Mouse (Mus musculus): ENCODE results near the gene Deaf1. TPM values are rescaled to one million over a fixed set of nuclear protein-coding genes. Genes with fewer than 3 reads are reported as not detected.

The Deaf1 gene
- polyA plus RNA-seq, 1 experiment from 2014 or later, result 85.9 TPM

DNA sequence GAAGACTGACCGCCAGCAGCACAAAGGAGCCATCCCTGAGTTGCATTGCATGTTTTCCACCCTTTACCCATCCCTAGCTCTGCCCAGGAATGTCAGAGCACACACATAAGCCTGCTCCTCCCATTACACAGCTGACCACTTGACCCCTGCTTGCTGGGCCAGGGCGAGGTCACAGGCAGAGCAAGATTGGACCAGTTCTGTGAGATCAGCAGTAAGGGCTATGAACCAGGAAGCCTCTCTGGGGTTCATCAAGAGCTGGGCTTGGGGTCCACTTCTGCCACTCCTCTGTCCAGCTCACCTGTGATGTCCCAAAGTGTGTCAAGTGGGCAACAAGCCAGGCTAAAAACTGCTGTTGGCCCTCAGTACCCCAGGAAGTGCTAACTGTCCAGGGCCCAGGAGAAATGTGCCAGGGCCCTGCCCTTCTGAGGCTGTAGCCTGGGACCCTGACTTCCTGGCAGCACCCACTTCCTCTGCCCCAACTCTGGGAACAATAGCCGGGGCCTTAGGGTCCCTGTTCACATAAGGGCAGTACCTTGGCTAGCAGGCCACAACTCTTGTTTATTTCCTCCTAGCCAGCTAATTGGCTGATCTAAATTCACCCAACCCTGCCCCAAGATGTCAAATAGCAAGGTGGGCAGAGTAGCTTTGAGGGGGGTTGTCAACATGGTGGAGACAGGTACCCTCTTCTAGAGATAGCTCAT is 10.4 kb upstream of the Deaf1 start:
- Histone ChIP-seq H3K4me2 (replicated peaks) (no peak overlapping the region), H3K27me3 (peaks cover 34% of the 10 kb centered on the region), H3K36me3 (peaks cover 31% of the 10 kb centered on the region), H3K4me3 (no peak overlapping the region), H3K9ac (replicated peaks) (no peak overlapping the region), H3K4me1 (peaks cover 7% of the 10 kb centered on the region), H3K27ac (replicated peaks) (no peak overlapping the region), H3K9me3 (no peaks in the 10 kb centered on the region)
- ATAC-seq (ENCODE audit: low FRiP score, low read depth), result no peak
- 77% methylated on average over 3 of the region's 3 CpGs for WGBS

GRCm38 (mm10) chr7:141336296-141336695 is 8.8 kb upstream of the Deaf1 start:
- Histone ChIP-seq H3K4me1 (peaks cover 7% of the 10 kb centered on the region), H3K36me3 (peaks cover 41% of the 10 kb centered on the region), H3K9me3 (no peaks in the 10 kb centered on the region), H3K27ac (replicated peaks) (no peak overlapping the region), H3K4me3 (no peak overlapping the region), H3K9ac (replicated peaks) (no peak overlapping the region), H3K4me2 (replicated peaks) (no peak overlapping the region), H3K27me3 (peaks cover 29% of the 10 kb centered on the region)
- 85% methylated on average over 3 of the region's 3 CpGs for WGBS
- ATAC-seq (ENCODE audit: low FRiP score, low read depth), result no peak

DNA sequence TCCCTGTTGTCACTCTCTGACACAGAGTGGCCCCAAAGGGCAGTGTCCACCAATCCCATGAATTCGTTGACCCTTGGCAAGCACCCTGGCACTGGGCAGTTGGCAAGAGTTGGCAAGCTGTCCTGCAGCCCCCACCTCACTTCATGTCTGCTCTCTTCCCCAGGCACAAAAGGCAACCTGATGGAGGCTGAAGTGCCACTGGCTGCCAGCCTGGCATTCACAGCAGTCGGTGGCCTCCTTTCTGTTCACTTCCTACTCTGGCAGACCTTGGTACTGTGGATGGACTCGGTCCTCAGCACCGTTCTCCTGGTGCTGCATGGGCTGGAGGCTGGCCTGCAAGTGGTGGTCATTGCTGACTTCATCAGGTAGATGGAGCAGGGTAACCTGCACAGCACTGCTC is 8.2 kb upstream of the Deaf1 start:
- no peak overlapping the region for H3K27ac ChIP-seq (replicated peaks)
- no peak overlapping the region for H3K4me2 ChIP-seq (replicated peaks)
- no peaks in the 10 kb centered on the region for H3K9me3 ChIP-seq
- peaks cover 29% of the 10 kb centered on the region for H3K27me3 ChIP-seq
- H3K9ac ChIP-seq (replicated peaks), result no peak overlapping the region
- peaks cover 41% of the 10 kb centered on the region for H3K36me3 ChIP-seq
- peaks cover 7% of the 10 kb centered on the region for H3K4me1 ChIP-seq
- ATAC-seq (ENCODE audit: low FRiP score, low read depth), result no peak
- H3K4me3 ChIP-seq, result no peak overlapping the region
- WGBS, result 99% methylated on average over 4 of the region's 4 CpGs

DNA sequence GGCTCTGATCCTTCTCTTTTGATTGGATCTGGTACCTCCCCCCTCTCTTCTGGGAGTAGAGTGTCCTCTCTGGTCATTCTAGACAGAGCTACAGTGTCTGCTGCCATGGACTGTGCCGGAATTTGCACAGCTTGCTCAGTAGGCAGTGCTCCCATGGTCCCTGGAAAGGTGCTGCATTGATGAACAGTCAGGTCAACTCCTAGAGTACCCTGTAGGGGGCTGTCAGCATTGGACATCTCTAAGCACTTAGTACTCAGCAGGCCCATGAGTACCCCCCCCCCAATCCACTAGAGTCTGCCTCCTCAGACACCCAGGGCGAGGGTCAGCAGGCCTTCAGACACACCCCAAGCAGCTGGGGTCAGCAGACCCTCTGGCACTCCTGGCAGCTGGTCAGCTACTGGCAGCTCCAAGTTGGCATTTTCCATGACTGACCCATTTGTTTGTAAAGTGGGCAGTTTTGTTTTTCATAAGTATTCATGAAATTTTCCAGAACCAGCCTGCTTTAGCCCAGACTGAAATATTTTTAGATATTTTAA is 7.6 kb upstream of the Deaf1 start:
- H3K36me3 ChIP-seq, result peaks cover 41% of the 10 kb centered on the region
- no peak overlapping the region for H3K4me3 ChIP-seq
- H3K9ac ChIP-seq (replicated peaks), result no peak overlapping the region
- no peak overlapping the region for H3K4me2 ChIP-seq (replicated peaks)
- no peak for ATAC-seq (ENCODE audit: low FRiP score, low read depth)
- peaks cover 7% of the 10 kb centered on the region for H3K4me1 ChIP-seq
- WGBS, result 71% methylated on average over 2 of the region's 2 CpGs
- no peak overlapping the region for H3K27ac ChIP-seq (replicated peaks)
- peaks cover 25% of the 10 kb centered on the region for H3K27me3 ChIP-seq
- H3K9me3 ChIP-seq, result no peaks in the 10 kb centered on the region

GRCm38 (mm10) chr7:141331990-141332389 is 4.5 kb upstream of the Deaf1 start:
- no peak for ATAC-seq (ENCODE audit: low FRiP score, low read depth)
- WGBS, result 89% methylated on average over 6 of the region's 6 CpGs
- Histone ChIP-seq H3K27me3 (no peaks in the 10 kb centered on the region), H3K4me1 (peaks cover 11% of the 10 kb centered on the region), H3K9me3 (no peaks in the 10 kb centered on the region), H3K4me2 (replicated peaks) (no peak overlapping the region), H3K9ac (replicated peaks) (no peak overlapping the region), H3K4me3 (no peak overlapping the region), H3K36me3 (peaks cover 41% of the 10 kb centered on the region), H3K27ac (replicated peaks) (no peak overlapping the region)

GRCm38 (mm10) chr7:141330706-141331105 is 3.2 kb upstream of the Deaf1 start:
- no peak overlapping the region for H3K27ac ChIP-seq (replicated peaks)
- no peak overlapping the region for H3K9ac ChIP-seq (replicated peaks)
- no peak overlapping the region for H3K4me2 ChIP-seq (replicated peaks)
- H3K4me1 ChIP-seq, result peaks cover 24% of the 10 kb centered on the region
- ATAC-seq (ENCODE audit: low FRiP score, low read depth), result no peak
- no peaks in the 10 kb centered on the region for H3K9me3 ChIP-seq
- no peak overlapping the region for H3K4me3 ChIP-seq
- no peaks in the 10 kb centered on the region for H3K27me3 ChIP-seq
- H3K36me3 ChIP-seq, result peaks cover 34% of the 10 kb centered on the region

DNA sequence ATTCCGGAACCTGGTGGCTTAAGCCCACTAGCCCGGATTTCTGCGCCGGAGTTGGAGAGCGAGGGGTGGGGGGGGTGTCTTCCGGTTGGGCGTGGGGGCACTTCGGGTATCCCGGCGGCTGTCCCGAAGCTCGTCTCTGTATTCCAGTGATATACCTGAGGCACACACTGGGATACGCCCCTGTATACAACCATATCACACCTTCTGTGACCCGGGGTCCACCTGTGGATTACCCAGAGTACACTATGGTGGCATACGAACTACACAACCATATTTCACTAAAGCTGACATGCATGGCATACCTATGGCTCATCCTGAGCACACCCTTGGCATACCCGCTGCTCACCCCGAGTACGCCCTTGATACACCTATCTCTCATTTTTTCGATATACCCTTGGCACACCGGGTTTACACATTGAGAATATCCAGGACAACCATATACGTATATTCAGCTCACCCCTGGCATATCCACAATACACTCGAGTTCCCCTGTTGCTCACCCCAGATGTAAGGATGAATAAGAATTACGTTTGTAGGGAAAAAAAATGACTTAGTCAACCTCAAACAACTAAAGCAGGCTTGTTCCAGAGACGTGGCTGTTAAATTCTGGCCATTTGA is 992 bp upstream of the Deaf1 start:
- peak; percentile 19 for ATAC-seq (ENCODE audit: low FRiP score, low read depth)
- Histone ChIP-seq H3K4me2 (replicated peaks) (peak overlapping the region; percentile 97), H3K27ac (replicated peaks) (peak overlapping the region; percentile 98), H3K27me3 (no peaks in the 10 kb centered on the region), H3K4me3 (peak overlapping the region; percentile 69), H3K9ac (replicated peaks) (peak overlapping the region; percentile 83), H3K9me3 (no peaks in the 10 kb centered on the region), H3K36me3 (peaks cover 21% of the 10 kb centered on the region), H3K4me1 (peaks cover 33% of the 10 kb centered on the region)
- 18% methylated on average over 24 of the region's 24 CpGs for WGBS

DNA sequence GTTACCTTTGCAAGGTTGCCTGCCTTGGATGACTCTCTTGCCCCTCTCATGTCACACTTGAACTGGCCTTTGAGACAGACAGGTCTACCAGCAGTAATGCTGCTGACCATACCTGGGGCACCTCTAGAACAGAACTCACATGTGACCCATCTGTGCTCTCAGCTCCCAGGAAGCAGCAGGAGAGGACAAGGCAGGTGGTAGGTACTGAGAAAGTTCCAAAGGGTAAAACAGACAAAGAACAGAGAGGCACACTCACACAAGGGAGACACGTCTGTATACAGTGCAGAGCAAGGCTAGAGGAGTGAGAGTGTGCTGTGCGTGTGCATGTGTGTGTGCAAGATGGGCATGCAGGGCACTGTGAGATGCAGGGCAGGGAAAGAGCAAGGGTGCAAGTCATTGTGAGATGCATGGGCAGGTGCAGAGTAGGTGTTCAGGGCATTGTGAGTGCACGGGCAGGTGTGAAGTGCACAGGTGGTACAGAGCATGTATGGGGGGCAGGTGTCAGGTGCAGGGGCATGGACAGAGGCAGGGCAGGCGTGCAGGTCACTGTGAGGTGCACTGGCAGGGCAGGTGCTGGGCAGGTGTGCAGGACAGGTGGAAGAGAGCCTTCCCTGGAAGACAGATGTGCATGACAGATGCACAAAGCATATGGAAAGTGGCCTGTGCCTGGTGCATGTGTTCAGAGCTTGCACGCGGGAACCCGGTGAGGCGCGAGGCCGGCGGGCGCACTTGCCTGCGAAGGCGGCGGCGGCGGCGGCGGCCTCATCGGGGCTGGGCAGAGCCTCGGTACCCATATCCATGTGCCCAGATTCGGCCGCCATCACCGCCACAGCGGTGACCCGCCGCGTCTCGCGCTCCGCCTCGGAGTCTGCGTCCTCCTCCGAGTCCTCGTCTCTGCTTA is 694 bp downstream of the Deaf1 start:
- H3K27ac ChIP-seq (replicated peaks), result peak overlapping the region; percentile 98
- no peaks in the 10 kb centered on the region for H3K9me3 ChIP-seq
- peak overlapping the region; percentile 83 for H3K9ac ChIP-seq (replicated peaks)
- 5% methylated on average over 34 of the region's 35 CpGs for WGBS
- peak overlapping the region; percentile 69 for H3K4me3 ChIP-seq
- peaks cover 33% of the 10 kb centered on the region for H3K4me1 ChIP-seq
- peak overlapping the region; percentile 97 for H3K4me2 ChIP-seq (replicated peaks)
- H3K36me3 ChIP-seq, result peaks cover 21% of the 10 kb centered on the region
- ATAC-seq (ENCODE audit: low FRiP score, low read depth), result peak; percentile 14
- H3K27me3 ChIP-seq, result no peaks in the 10 kb centered on the region

- Histone ChIP-seq H3K9ac (replicated peaks) (no peak overlapping the region), H3K9me3 (no peaks in the 10 kb centered on the region), H3K36me3 (peaks cover 42% of the 10 kb centered on the region), H3K27ac (replicated peaks) (no peak overlapping the region), H3K4me1 (peaks cover 33% of the 10 kb centered on the region), H3K4me2 (replicated peaks) (no peak overlapping the region), H3K4me3 (no peak overlapping the region), H3K27me3 (no peaks in the 10 kb centered on the region)
- 96% methylated on average over 1 of the region's 1 CpGs for WGBS
- no peak for ATAC-seq (ENCODE audit: low FRiP score, low read depth)
Observed at GRCm38 (mm10) chr7:141324686-141325085, 2.8 kb downstream of the Deaf1 start.

- peaks cover 94% of the 10 kb centered on the region for H3K36me3 ChIP-seq
- no peak for ATAC-seq (ENCODE audit: low FRiP score, low read depth)
Observed at GRCm38 (mm10) chr7:141319446-141319845, 8.0 kb downstream of the Deaf1 start.

DNA sequence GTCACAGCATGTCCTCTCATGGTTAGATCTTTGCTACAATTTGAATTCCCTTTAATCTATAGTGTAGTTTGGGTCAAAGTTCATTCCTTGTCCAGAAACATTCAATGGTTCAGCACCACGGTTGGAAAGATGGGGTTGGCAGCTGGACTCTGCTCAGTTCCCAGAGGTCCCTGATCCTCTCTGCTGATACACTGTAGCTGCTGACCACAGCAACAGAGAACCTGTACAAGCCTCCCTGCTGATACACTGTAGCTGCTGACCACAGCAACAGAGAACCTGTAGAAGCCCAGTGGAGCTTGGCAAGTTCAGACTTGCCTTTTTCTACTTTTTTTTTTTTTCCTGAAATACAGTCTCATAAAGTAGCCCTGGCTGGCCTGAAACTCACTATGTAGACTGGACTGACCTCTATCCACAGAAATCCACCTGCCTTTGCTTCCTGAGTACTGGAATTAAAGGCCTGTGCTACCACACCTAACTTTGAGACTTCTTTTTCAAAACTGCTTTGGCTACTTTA is 9.8 kb downstream of the Deaf1 start:
- WGBS, result 82% methylated on average over 1 of the region's 1 CpGs
- H3K9ac ChIP-seq (replicated peaks), result no peak overlapping the region
- no peak for ATAC-seq (ENCODE audit: low FRiP score, low read depth)
- H3K4me1 ChIP-seq, result no peaks in the 10 kb centered on the region
- H3K27ac ChIP-seq (replicated peaks), result no peak overlapping the region
- H3K4me3 ChIP-seq, result no peak overlapping the region
- H3K9me3 ChIP-seq, result no peaks in the 10 kb centered on the region
- H3K36me3 ChIP-seq, result peaks cover 98% of the 10 kb centered on the region
- no peaks in the 10 kb centered on the region for H3K27me3 ChIP-seq
- H3K4me2 ChIP-seq (replicated peaks), result no peak overlapping the region

More at GRCm38 (mm10) chr7:141319446-141319845, 8.0 kb downstream of the Deaf1 start:
- no peak overlapping the region for H3K4me3 ChIP-seq
- H3K9me3 ChIP-seq, result no peaks in the 10 kb centered on the region
- WGBS, result 80% methylated on average over 2 of the region's 2 CpGs
- no peak overlapping the region for H3K4me2 ChIP-seq (replicated peaks)
- H3K9ac ChIP-seq (replicated peaks), result no peak overlapping the region
- H3K27me3 ChIP-seq, result no peaks in the 10 kb centered on the region
- no peak overlapping the region for H3K27ac ChIP-seq (replicated peaks)
- peaks cover 2% of the 10 kb centered on the region; the same call in 1 of the 2 replicates for H3K4me1 ChIP-seq
